Mouse (Mus musculus) hindbrain, embryonic 13.5 days (tissue): Measurements from ENCODE around the gene Apba1. TPM values are rescaled to one million over a fixed set of nuclear protein-coding genes. Genes with fewer than 3 reads are reported as not detected.

Source experiments
- ATAC-seq: fragments of 200-750 bp; cut with Nextera tagmentation; 2 replicates; pipeline ENCODE4 v1.8.0; 2017; ENCODE audit warnings: moderate TSS enrichment; ENCODE audit not compliant: low FRiP score
- H3K27ac ChIP-seq: fragments of 300-500 bp; sonication (generic); 2 replicates; pipeline ENCODE4 v1.5.1; 2015; ENCODE audit warnings: inconsistent platforms, mild to moderate bottlenecking, moderate library complexity
- H3K27me3 ChIP-seq: fragments of 300-500 bp; sonication (generic); 2 replicates; pipeline ENCODE4 v1.6.1; 2015; ENCODE audit warnings: mild to moderate bottlenecking, inconsistent platforms
- H3K36me3 ChIP-seq: fragments of 300-500 bp; sonication (generic); 2 replicates; pipeline ENCODE4 v1.6.1; 2015; ENCODE audit warnings: mild to moderate bottlenecking, inconsistent platforms
- H3K4me1 ChIP-seq: fragments of 300-500 bp; sonication (generic); replicated peaks from 2 replicates; pipeline ENCODE4 v1.6.1; 2015; ENCODE audit warnings: inconsistent platforms
- H3K4me2 ChIP-seq: fragments of 300-500 bp; sonication (generic); 2 replicates; pipeline ENCODE4 v1.6.1; 2015; ENCODE audit warnings: inconsistent platforms, mild to moderate bottlenecking, moderate library complexity
- H3K4me3 ChIP-seq: fragments of 300-500 bp; sonication (generic); 2 replicates; pipeline ENCODE4 v1.5.1; 2015; ENCODE audit warnings: mild to moderate bottlenecking, inconsistent platforms
- H3K9ac ChIP-seq: fragments of 300-500 bp; sonication (generic); 2 replicates; pipeline ENCODE4 v1.6.1; 2015; ENCODE audit warnings: mild to moderate bottlenecking, inconsistent platforms
- H3K9me3 ChIP-seq: fragments of 300-500 bp; sonication (generic); 2 replicates; pipeline ENCODE4 v1.6.1; 2016; ENCODE audit warnings: inconsistent platforms
- WGBS: fragments of 180-500 bp; shearing (Covaris S2); methylation state at CpG from one replicate; pipeline ENCODE4 v1.1.7; 2015; 5-methylcytosine and 5-hydroxymethylcytosine counted together
- polyA plus RNA-seq: library from polyadenylated mRNA; unstranded; fragments of >200 nt; fragmentation: Nextera tagmentation; extraction: Ambion mirVana; gene quantifications from 2 replicates; pipeline ENCODE4 v1.2.1, GENCODE M21; 2015

Gene Apba1
- polyA plus RNA-seq, 1 experiment from 2014 or later: 7.3 TPM

DNA sequence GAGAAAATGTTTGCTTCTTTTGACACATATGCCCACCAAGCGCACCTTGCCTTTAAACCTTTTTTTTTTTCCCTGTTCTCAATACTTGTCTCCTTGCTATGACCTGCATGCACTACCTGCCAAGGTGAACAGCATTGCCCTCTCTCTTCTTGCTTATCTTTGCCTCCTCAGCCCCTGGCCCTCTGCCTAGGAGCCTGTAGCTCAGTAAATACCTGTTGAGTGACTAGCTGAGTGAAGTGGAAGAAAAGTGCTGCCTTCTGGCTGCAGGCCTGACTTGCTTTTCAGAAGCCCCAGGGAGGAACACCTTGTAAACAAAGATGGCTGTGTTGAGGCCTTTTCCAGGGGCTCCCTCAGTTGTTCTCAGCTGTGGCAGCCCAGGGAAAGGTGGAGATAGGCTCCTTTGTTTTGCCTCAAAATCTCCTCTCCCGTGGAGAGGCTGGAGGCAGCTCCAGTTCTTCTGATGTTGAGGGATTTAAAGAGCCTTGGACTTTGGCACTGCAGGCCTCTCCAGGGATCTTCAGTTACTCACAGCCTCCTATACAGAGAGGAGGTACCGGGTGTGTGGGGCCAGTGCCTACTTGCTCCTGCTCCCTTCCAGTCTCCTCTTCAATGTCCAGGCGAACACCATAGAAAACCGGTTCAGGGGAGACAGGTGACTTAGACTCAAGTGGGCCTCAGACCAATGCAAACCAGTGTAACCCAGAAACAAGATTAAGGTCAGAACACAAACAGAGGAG lies 209.6 kb downstream of the Apba1 start:
- no peak overlapping the region for H3K27ac ChIP-seq
- H3K4me2 ChIP-seq: no peak overlapping the region
- ATAC-seq: no peak
- no peaks in the 10 kb centered on the region for H3K36me3 ChIP-seq
- WGBS: 53% methylated on average over 5 of the region's 5 CpGs
- no peak overlapping the region for H3K9ac ChIP-seq
- no peak overlapping the region for H3K4me3 ChIP-seq
- H3K9me3 ChIP-seq: 0 out of 2 replicates have a peak, but pooled peaks cover under 1% of the 10 kb centered on the region
- no peaks in the 10 kb centered on the region for H3K27me3 ChIP-seq
- H3K4me1 ChIP-seq: peaks cover 9% of the 10 kb centered on the region

DNA sequence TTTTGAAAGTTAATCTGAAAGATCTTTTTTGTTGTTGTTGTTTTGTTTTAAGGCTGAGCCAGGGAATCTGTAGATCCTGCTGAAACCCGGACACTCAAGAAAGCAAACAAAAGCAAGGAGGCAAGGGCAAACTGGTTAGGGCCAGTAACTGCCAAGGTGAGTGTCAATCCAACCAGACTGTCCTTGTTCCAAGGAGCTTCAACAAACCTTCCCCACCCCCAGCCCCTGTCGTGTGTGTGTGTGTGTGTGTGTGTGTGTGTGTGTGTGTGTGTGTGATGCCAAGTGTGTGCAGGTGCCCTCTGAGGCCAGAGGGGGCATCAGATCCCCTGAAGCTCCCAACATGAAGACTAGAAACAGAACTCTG lies 210.2 kb downstream of the Apba1 start:
- no peak overlapping the region for H3K4me2 ChIP-seq
- no peak for ATAC-seq
- peaks cover 11% of the 10 kb centered on the region for H3K4me1 ChIP-seq
- no peaks in the 10 kb centered on the region for H3K9me3 ChIP-seq
- no peaks in the 10 kb centered on the region for H3K27me3 ChIP-seq
- no peak overlapping the region for H3K4me3 ChIP-seq
- WGBS: 79% methylated on average over 2 of the region's 2 CpGs
- H3K27ac ChIP-seq: no peak overlapping the region
- no peak overlapping the region for H3K9ac ChIP-seq
- no peaks in the 10 kb centered on the region for H3K36me3 ChIP-seq

DNA sequence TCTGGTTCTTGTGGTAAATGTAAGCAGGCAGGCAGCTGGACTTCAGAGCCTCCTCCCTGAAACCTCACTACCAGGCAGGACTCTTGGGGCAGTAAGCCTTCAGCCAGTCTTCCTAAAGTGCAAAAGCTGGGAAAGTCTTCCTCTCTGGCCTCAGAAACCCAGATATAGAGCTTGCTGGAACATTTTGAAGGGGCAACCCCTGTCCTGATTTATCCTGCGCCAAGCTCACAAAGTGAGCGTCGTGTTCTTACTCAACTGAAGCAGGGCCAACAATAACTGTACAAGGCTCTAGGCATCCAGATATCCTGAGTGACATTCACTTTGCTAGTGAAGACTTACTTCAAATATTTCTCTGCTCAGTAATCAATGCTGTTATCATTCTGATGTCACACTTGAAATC lies 211.7 kb downstream of the Apba1 start:
- no peak overlapping the region for H3K4me3 ChIP-seq
- H3K4me2 ChIP-seq: no peak overlapping the region
- H3K27ac ChIP-seq: no peak overlapping the region
- no peaks in the 10 kb centered on the region for H3K27me3 ChIP-seq
- no peak for ATAC-seq
- peaks cover 7% of the 10 kb centered on the region for H3K36me3 ChIP-seq
- H3K4me1 ChIP-seq: peaks cover 11% of the 10 kb centered on the region
- 0 out of 2 replicates have a peak, but pooled peaks cover 4% of the 10 kb centered on the region for H3K9me3 ChIP-seq
- WGBS: 90% methylated on average over 3 of the region's 3 CpGs
- H3K9ac ChIP-seq: no peak overlapping the region

DNA sequence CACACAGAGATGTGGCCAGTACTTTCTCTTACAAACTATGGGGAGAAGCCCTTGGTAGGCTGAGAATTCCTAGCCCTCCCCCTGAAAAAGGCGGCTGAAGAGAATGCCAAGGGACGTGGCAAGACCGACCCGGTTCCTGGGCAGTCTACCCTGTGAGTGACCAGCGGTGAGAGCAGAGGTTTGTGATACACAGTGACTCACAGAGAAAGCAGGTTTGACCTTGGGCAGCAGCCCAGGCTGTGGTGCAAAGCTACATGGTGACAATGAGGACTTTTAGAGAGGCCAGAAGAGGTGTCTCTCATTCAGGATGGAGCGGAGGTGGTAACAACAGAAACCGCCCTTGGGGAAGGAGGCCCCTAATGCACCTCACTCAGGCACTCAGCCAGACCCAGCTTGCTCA lies 212.7 kb downstream of the Apba1 start:
- H3K27ac ChIP-seq: no peak overlapping the region
- no peak overlapping the region for H3K4me3 ChIP-seq
- WGBS: 89% methylated on average over 7 of the region's 7 CpGs
- no peaks in the 10 kb centered on the region for H3K27me3 ChIP-seq
- no peak for ATAC-seq
- 0 out of 2 replicates have a peak, but pooled peaks cover 4% of the 10 kb centered on the region for H3K9me3 ChIP-seq
- H3K9ac ChIP-seq: no peak overlapping the region
- H3K36me3 ChIP-seq: peaks cover 8% of the 10 kb centered on the region
- no peak overlapping the region for H3K4me2 ChIP-seq
- peaks cover 11% of the 10 kb centered on the region for H3K4me1 ChIP-seq

DNA sequence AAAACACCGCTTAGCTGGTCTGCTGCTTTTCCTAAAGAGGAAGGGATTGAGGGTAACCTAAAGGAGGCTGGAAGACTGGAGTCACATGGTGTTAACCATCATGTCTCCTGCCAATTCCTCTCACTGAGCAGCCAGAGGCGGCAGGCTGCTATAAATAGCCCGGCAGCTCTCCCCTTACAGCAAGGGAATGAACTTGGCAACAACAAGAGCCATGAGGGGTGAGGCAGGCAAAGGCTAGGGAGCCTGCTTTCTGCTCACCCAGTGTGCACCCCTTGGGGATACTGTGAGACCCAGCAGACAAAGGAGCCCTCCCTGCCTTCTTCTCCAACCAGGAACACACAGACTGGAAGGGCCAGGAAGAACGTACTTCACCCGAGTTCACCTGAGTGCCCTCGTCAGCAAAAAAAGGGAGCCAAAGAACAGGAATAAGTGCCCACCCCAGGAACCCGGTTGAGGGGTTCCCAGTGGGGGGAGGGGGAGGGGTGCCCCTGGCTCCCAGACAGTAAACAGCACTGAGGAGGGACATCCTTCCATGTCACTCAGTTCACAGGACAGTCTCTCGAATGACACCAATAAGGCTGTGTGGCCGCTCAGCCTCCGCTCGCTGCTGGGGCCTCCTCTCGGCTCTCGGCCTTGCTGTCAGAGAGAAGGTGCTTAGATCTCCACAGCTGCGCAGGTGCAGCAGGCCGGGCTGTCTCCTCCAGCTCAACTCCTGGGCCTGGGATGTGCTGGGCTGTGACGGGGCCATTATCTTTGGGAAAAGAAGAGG lies 214.4 kb downstream of the Apba1 start:
- H3K9me3 ChIP-seq: 0 out of 2 replicates have a peak, but pooled peaks cover 4% of the 10 kb centered on the region
- H3K36me3 ChIP-seq: peaks cover 8% of the 10 kb centered on the region
- no peaks in the 10 kb centered on the region for H3K27me3 ChIP-seq
- peak; percentile 61 for ATAC-seq
- no peak overlapping the region for H3K4me2 ChIP-seq
- H3K4me1 ChIP-seq: peaks cover 11% of the 10 kb centered on the region
- no peak overlapping the region for H3K9ac ChIP-seq
- peak overlapping the region; percentile 40; the same call in 1 of the 2 replicates for H3K27ac ChIP-seq
- H3K4me3 ChIP-seq: no peak overlapping the region
- 68% methylated on average over 16 of the region's 16 CpGs for WGBS

DNA sequence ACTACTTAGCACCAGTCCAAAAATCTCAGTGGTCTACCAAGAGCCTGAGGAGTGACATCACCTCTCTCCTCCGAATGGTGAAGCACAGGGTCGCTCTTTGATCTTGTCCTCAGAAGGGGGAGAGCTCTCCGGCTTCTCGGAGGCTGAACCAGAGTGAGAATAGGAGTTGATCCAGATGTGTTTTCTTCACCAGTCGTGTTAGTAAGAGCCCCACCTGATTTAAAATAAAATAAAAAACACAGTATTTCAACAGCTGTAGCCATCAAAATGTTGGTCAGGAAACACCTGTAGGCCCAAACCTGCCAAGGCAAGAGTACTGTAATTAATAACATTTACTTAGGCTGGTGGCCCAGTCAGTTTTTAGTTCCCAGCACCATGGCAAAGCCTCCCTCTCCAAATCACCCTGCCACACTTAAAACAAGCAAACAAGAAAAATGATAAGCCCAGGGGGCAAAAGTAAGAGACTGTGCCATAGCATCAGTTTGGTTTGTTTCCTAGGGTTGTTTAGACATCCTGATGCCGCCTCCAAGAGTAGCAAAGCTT lies 219.3 kb downstream of the Apba1 start:
- H3K9me3 ChIP-seq: 0 out of 2 replicates have a peak, but pooled peaks cover 4% of the 10 kb centered on the region
- no peak overlapping the region for H3K4me3 ChIP-seq
- H3K4me2 ChIP-seq: no peak overlapping the region
- H3K36me3 ChIP-seq: peaks cover 8% of the 10 kb centered on the region
- no peaks in the 10 kb centered on the region for H3K27me3 ChIP-seq
- peaks cover 5% of the 10 kb centered on the region for H3K4me1 ChIP-seq
- no peak overlapping the region for H3K9ac ChIP-seq
- no peak overlapping the region for H3K27ac ChIP-seq
- no peak for ATAC-seq
- 77% methylated on average over 6 of the region's 6 CpGs for WGBS

DNA sequence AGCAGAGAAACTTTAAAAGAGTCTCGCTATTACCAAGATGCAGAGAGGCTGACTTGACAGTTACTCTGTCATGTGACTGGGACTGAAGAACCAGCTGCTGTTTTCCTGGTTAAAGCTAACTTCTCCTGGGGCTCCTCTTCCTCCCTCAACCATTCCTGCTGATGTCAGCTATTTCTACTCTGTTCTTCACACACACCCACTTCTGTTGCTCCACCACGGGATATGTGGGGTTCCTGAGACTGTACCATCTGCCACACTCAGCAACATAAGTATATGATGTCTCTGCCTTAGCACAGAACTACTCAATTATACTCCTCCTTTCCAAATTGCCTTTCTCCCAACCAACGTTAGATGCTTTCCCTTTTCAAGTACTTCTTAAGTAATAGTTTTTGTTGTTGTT lies 221.9 kb downstream of the Apba1 start:
- WGBS: 79% methylated on average over 3 of the region's 3 CpGs
- no peak overlapping the region for H3K4me3 ChIP-seq
- H3K36me3 ChIP-seq: no peaks in the 10 kb centered on the region
- ATAC-seq: no peak
- no peak overlapping the region for H3K9ac ChIP-seq
- no peak overlapping the region for H3K27ac ChIP-seq
- peaks cover 9% of the 10 kb centered on the region for H3K4me1 ChIP-seq
- no peaks in the 10 kb centered on the region for H3K9me3 ChIP-seq
- no peaks in the 10 kb centered on the region for H3K27me3 ChIP-seq
- no peak overlapping the region for H3K4me2 ChIP-seq

DNA sequence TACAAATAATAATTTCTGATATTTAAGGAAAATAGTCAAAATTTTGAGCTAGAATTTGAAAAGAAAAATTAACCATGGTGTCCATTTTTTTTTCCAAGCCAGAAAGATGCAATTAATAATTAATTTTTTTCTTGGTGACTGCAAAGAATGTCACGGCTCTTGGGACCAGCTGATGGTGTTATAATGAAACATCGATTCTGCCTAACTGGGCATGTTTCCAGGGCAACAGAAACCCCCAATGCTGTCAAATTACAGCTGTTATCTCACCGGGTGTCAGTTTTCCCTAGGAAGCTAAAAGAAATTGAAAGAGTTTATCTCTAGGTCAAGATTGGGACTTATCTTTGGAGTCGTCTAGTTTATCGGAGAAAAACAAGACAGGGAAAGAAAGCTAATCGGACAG lies 225.5 kb downstream of the Apba1 start:
- no peak for ATAC-seq
- 55% methylated on average over 6 of the region's 6 CpGs for WGBS
- Histone ChIP-seq H3K9me3 (no peaks in the 10 kb centered on the region), H3K4me3 (no peak overlapping the region), H3K27ac (peak overlapping the region; percentile 40; the same call in 1 of the 2 replicates), H3K4me1 (peaks cover 9% of the 10 kb centered on the region), H3K27me3 (no peaks in the 10 kb centered on the region), H3K9ac (no peak overlapping the region), H3K36me3 (no peaks in the 10 kb centered on the region), H3K4me2 (no peak overlapping the region)

DNA sequence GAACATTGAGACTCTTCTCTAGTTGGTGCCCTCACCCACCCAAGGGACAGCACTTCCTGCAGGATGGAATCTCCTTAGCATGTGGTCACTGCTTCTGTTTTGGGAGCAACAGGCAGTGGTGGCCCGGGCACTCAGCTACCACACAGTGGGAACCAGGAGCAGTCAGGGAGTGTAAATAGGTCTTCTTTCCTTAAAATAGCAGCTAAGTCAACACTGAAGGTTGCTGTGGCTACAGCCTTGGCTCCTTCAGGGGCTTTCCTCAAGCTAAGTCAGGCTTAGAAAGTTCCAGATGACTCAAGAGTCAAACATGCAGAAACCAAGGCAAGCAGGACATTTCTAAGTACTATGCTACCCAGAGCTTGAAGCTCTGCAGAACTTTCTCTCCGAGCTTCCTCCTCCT lies 228.6 kb downstream of the Apba1 start:
- no peak for ATAC-seq
- no peak overlapping the region for H3K4me2 ChIP-seq
- H3K36me3 ChIP-seq: no peaks in the 10 kb centered on the region
- WGBS: 71% methylated on average over 2 of the region's 2 CpGs
- H3K9ac ChIP-seq: no peak overlapping the region
- H3K4me1 ChIP-seq: peaks cover 9% of the 10 kb centered on the region
- H3K27me3 ChIP-seq: no peaks in the 10 kb centered on the region
- H3K27ac ChIP-seq: no peak overlapping the region
- no peaks in the 10 kb centered on the region for H3K9me3 ChIP-seq
- H3K4me3 ChIP-seq: no peak overlapping the region

DNA sequence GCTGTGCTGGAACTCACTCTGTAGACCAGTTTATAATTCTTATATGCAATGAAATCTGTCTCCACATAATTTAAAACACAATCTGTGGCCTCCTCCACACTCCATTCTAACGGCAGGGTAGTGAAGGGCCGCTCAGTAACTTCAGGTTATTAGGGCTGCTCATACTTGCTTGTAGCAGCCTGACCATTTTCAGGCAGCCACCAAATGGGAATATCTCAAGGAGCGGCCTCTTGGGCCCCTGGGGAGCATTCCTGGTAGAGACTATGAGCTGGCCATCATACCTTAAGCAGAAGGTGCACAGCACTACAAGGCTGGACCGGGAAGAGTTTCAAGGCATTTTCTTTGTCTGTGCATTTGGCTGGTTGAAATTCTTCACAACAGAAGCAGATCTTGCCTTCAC lies 229.5 kb downstream of the Apba1 start:
- no peaks in the 10 kb centered on the region for H3K36me3 ChIP-seq
- ATAC-seq: no peak
- no peak overlapping the region for H3K4me3 ChIP-seq
- H3K27ac ChIP-seq: no peak overlapping the region
- no peak overlapping the region for H3K9ac ChIP-seq
- H3K9me3 ChIP-seq: no peaks in the 10 kb centered on the region
- peaks cover 9% of the 10 kb centered on the region for H3K4me1 ChIP-seq
- H3K27me3 ChIP-seq: no peaks in the 10 kb centered on the region
- H3K4me2 ChIP-seq: no peak overlapping the region
- 91% methylated on average over 4 of the region's 4 CpGs for WGBS

DNA sequence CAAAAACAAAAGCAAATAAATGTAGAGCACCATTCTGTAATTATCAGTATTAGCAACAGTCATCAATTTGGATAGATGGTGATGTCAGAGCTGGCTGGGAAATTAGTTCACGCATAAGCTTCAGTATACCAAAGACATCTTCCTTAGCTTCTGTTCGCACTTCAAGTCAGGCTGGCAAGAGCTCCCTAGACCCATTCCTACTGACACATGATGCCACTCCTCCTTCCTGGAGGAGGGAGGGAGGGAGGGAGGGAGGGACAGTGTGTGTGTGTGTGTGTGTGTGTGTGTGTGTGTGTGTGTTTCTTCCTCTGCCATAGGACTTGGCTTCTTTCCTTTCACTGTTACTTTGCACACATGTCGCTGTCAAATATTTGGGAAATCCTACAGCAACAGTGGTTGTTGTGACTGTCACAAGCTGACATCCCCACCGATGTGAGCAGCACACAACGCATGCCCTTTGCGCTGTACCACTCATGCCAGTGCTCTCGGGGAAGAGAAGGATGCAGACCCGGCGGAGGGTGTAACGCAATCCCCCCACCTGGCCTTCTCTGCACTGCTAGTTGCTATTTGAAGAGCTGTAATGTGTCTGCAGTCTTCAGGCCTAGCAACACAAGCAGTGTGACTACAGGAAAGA lies 237.2 kb downstream of the Apba1 start:
- H3K9me3 ChIP-seq: no peaks in the 10 kb centered on the region
- ATAC-seq: no peak
- H3K9ac ChIP-seq: no peak overlapping the region
- no peak overlapping the region for H3K4me2 ChIP-seq
- H3K4me3 ChIP-seq: no peak overlapping the region
- WGBS: 81% methylated on average over 10 of the region's 10 CpGs
- no peaks in the 10 kb centered on the region for H3K4me1 ChIP-seq
- H3K27ac ChIP-seq: no peak overlapping the region
- H3K36me3 ChIP-seq: no peaks in the 10 kb centered on the region; the same call in 1 of the 2 replicates
- no peaks in the 10 kb centered on the region for H3K27me3 ChIP-seq
